Mouse (Mus musculus): ENCODE data around the gene Eps8l1. TPM values are rescaled to one million over a fixed set of nuclear protein-coding genes. Genes with fewer than 3 reads are reported as not detected.
A peak's percentile ranks its signal among the peaks of the same experiment; 100 is the strongest.
"Not testable (repeated sequence)": the region's sequence is repeated elsewhere in the genome, so short reads cannot be mapped to it uniquely, and the experiment has no call there.

Gene Eps8l1
- 14.1 and 15.5 TPM in 2 replicates for polyA plus RNA-seq (2015; fragmentation: Nextera tagmentation; extraction: Ambion mirVana)

DNA sequence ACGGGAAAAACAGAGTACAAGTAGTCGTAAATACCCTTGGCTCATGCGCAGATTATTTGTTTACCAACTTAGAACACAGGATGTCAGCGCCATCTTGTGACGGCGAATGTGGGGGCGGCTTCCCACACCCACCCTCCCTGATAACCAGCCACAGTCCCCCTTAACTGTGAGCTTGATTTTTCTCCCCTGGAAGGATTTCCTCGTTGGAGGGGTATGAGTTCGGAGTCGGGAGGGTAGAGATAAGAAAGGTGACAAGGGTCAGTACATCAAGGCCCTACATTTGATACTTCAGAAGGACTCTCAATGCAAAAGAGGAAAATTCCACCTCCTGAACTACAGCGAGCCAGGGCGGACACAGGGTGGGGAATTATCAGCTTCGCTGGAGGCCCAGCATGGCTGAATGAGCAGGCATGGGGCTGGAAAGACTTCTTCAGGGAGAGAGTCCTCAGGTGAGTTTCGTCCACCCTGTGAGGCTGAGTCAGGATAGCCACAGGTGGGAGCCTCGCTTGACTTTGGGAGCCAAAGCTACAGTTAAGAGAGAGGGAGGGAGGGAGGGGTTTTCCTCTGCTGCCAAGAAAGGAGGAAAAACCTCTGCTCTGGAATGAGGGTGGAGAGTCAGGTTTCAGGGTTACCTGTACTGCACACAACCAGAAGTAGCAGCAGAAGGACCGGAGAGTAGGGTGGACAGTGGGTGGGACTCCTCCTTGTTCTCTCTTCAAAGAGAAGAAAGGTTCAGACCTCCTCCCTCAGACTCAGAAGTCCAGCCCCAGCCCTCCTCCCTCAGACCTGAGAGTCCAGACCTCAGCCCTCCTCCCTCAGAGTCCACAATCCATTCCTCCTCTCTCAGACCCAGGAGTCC lies at the start of gene Eps8l1:
Eps8l1 (plus strand) TSS at position 99 of the 859 bp plus-strand sequence.
- Histone ChIP-seq H3K4me3 (peak within 1 kb of the TSS; percentile 28), H3K27me3 (no peaks in the 10 kb centered on the region), H3K4me2 (peak within 1 kb of the TSS; percentile 44), H3K27ac (peak within 1 kb of the TSS; percentile 83), H3K9ac (peak within 1 kb of the TSS; percentile 19; the same call in 1 of the 2 replicates), H3K36me3 (no peaks in the 10 kb centered on the region), H3K9me3 (no peaks in the 10 kb centered on the region), H3K4me1 (no peaks in the 10 kb centered on the region)
- ATAC-seq (ENCODE audit: borderline replicate concordance, extremely low read depth, low FRiP score, low TSS enrichment) = peak; percentile 47
- WGBS = 49% methylated on average over 14 of the region's 16 CpGs

- H3K9me3 ChIP-seq; H3K27me3 ChIP-seq; H3K4me3 ChIP-seq; H3K4me2 ChIP-seq; H3K4me1 ChIP-seq; ATAC-seq (ENCODE audit: borderline replicate concordance, extremely low read depth, low FRiP score, low TSS enrichment); H3K9ac ChIP-seq; H3K27ac ChIP-seq; H3K36me3 ChIP-seq: not testable (repeated sequence)
- 94% methylated on average over 15 of the region's 15 CpGs for whole genome bisulfite sequencing
Measured at GRCm38 (mm10) chr7:4412406-4412805, 48.1 kb upstream of the Eps8l1 start.

DNA sequence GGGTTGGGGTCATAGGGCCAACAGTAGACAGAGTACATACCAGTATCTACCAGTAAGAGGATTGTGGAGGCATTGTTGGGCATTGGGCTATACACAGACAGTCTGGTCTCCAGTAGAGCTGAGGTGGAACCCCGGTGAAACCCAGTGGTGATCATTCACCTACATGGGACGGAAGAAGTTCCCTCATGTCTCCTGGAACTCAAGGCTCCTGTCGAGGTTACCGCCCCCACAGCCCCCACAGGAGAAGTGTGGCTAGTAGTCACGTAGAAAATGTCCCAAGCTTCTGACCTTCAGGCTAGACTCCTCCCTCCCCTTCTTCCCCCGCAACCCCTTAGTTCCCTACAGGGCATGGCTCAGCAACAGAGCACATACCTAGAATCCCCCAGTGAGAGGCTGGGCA lies 40.8 kb upstream of the Eps8l1 start:
- H3K36me3 ChIP-seq = 0 out of 2 replicates have a peak, but pooled peaks cover 9% of the 10 kb centered on the region
- 0 out of 2 replicates have a peak, but pooled peaks have one; percentile 8 for ATAC-seq (ENCODE audit: borderline replicate concordance, extremely low read depth, low FRiP score, low TSS enrichment)
- WGBS = 72% methylated on average over 6 of the region's 6 CpGs
- no peak overlapping the region for H3K4me2 ChIP-seq
- H3K27ac ChIP-seq = no peak overlapping the region
- H3K9me3 ChIP-seq = no peaks in the 10 kb centered on the region
- H3K9ac ChIP-seq = no peak overlapping the region
- H3K27me3 ChIP-seq = no peaks in the 10 kb centered on the region
- no peak overlapping the region for H3K4me3 ChIP-seq
- no peaks in the 10 kb centered on the region for H3K4me1 ChIP-seq

DNA sequence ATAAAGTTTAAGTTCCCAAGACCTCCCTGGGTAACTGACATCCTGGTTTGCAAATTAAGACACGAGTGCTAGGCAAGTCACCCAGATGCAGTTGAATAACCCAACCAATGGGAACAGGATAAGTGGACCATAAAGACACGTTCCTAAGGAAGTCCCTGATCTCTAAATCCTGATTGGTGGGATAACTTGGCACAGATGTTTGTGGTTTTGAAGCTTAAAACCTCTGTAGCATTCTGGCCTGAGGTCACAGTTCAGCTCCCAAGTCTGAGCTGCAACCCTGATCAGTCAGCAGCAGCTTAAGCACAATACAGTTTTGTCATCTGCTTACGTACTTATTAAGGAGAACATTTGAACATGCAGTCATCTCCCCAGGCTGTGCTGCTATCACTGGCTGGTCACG lies 40.2 kb upstream of the Eps8l1 start:
- no peaks in the 10 kb centered on the region for H3K27me3 ChIP-seq
- H3K4me2 ChIP-seq = no peak overlapping the region
- no peak for ATAC-seq (ENCODE audit: borderline replicate concordance, extremely low read depth, low FRiP score, low TSS enrichment)
- H3K4me3 ChIP-seq = no peak overlapping the region
- 0 out of 2 replicates have a peak, but pooled peaks cover 9% of the 10 kb centered on the region for H3K36me3 ChIP-seq
- no peaks in the 10 kb centered on the region for H3K9me3 ChIP-seq
- no peak overlapping the region for H3K27ac ChIP-seq
- no peaks in the 10 kb centered on the region for H3K4me1 ChIP-seq
- 57% methylated on average over 4 of the region's 4 CpGs for WGBS
- H3K9ac ChIP-seq = no peak overlapping the region

- no peak overlapping the region for H3K9ac ChIP-seq
- WGBS = 68% methylated on average over 7 of the region's 7 CpGs
- H3K4me3 ChIP-seq = no peak overlapping the region
- H3K27ac ChIP-seq = no peak overlapping the region
- H3K36me3 ChIP-seq = peaks cover 59% of the 10 kb centered on the region
- H3K27me3 ChIP-seq = no peaks in the 10 kb centered on the region
- no peaks in the 10 kb centered on the region for H3K9me3 ChIP-seq
- H3K4me1 ChIP-seq = no peaks in the 10 kb centered on the region
- peak; percentile 84 for ATAC-seq (ENCODE audit: borderline replicate concordance, extremely low read depth, low FRiP score, low TSS enrichment)
- no peak overlapping the region for H3K4me2 ChIP-seq
Measured at GRCm38 (mm10) chr7:4427161-4427912, 33.1 kb upstream of the Eps8l1 start.

- no peak for ATAC-seq (ENCODE audit: borderline replicate concordance, extremely low read depth, low FRiP score, low TSS enrichment)
- Histone ChIP-seq H3K27ac (no peak overlapping the region), H3K36me3 (peaks cover 76% of the 10 kb centered on the region), H3K9ac (no peak overlapping the region), H3K9me3 (no peaks in the 10 kb centered on the region), H3K27me3 (no peaks in the 10 kb centered on the region), H3K4me1 (no peaks in the 10 kb centered on the region), H3K4me2 (no peak overlapping the region), H3K4me3 (no peak overlapping the region)
- whole genome bisulfite sequencing = 87% methylated on average over 9 of the region's 9 CpGs
Measured at GRCm38 (mm10) chr7:4430246-4430844, 30.1 kb upstream of the Eps8l1 start.

DNA sequence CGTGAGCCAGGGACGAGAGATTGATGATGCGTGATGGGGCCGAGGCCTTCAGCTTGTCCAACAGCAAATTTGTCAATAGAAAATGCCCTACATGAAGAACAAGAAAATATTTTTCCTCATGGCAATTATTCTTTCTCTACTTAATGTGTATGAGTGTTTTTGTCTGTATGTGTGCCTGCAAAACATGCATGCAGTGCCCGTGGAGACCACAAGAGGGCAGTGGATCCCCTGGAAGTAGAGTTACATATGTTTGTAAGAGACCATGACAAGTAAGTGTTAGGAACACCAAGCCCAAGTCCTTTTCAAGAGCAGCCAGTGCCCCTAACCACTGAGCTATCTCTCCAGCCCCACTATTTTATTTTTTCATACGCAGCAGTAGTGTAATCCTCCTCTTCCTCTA lies 28.9 kb upstream of the Eps8l1 start:
- no peaks in the 10 kb centered on the region for H3K27me3 ChIP-seq
- 80% methylated on average over 6 of the region's 6 CpGs for WGBS
- ATAC-seq (ENCODE audit: borderline replicate concordance, extremely low read depth, low FRiP score, low TSS enrichment) = no peak
- no peak overlapping the region for H3K9ac ChIP-seq
- H3K9me3 ChIP-seq = no peaks in the 10 kb centered on the region
- H3K27ac ChIP-seq = no peak overlapping the region
- peaks cover 76% of the 10 kb centered on the region for H3K36me3 ChIP-seq
- H3K4me3 ChIP-seq = no peak overlapping the region
- no peak overlapping the region for H3K4me2 ChIP-seq
- no peaks in the 10 kb centered on the region for H3K4me1 ChIP-seq

DNA sequence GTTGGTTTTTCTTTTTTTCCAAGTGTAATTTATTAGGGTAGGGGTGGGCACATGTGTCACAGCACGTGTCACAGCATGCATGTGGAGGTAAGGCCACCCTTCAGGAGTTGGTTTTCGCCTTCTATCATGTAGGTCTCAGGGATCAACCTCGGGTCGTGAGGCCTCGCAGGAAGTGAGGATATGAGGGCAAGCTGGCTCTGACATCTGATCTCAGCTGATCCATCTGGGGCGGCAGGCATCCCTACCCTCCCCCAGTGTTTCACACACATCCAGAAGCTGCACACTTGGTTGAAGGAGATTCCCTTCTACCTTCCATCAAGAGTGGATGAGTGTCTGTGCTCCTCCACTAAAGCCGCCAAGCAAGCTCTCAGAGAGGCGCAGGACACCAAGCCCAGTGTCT lies 28.4 kb upstream of the Eps8l1 start:
- H3K9ac ChIP-seq = no peak overlapping the region
- 83% methylated on average over 8 of the region's 8 CpGs for WGBS
- no peak overlapping the region for H3K4me3 ChIP-seq
- H3K36me3 ChIP-seq = peaks cover 75% of the 10 kb centered on the region
- ATAC-seq (ENCODE audit: borderline replicate concordance, extremely low read depth, low FRiP score, low TSS enrichment) = no peak
- H3K27ac ChIP-seq = no peak overlapping the region
- H3K4me2 ChIP-seq = no peak overlapping the region
- H3K27me3 ChIP-seq = no peaks in the 10 kb centered on the region
- no peaks in the 10 kb centered on the region for H3K4me1 ChIP-seq
- no peaks in the 10 kb centered on the region for H3K9me3 ChIP-seq

GRCm38 (mm10) chr7:4437721-4438120 lies 22.8 kb upstream of the Eps8l1 start:
- H3K4me3 ChIP-seq = no peak overlapping the region
- H3K27me3 ChIP-seq = no peaks in the 10 kb centered on the region
- no peaks in the 10 kb centered on the region for H3K9me3 ChIP-seq
- 89% methylated on average over 2 of the region's 2 CpGs for WGBS
- H3K36me3 ChIP-seq = peaks cover 67% of the 10 kb centered on the region
- ATAC-seq (ENCODE audit: borderline replicate concordance, extremely low read depth, low FRiP score, low TSS enrichment) = no peak
- H3K4me1 ChIP-seq = no peaks in the 10 kb centered on the region
- no peak overlapping the region for H3K4me2 ChIP-seq
- no peak overlapping the region for H3K9ac ChIP-seq
- no peak overlapping the region for H3K27ac ChIP-seq

- H3K4me1 ChIP-seq = peaks cover 10% of the 10 kb centered on the region
- H3K9ac ChIP-seq = no peak overlapping the region
- H3K27me3 ChIP-seq = no peaks in the 10 kb centered on the region
- H3K27ac ChIP-seq = no peak overlapping the region
- no peaks in the 10 kb centered on the region for H3K9me3 ChIP-seq
- H3K4me3 ChIP-seq = no peak overlapping the region
- 91% methylated on average over 10 of the region's 10 CpGs for WGBS
- H3K4me2 ChIP-seq = no peak overlapping the region
- peaks cover 58% of the 10 kb centered on the region for H3K36me3 ChIP-seq
- ATAC-seq (ENCODE audit: borderline replicate concordance, extremely low read depth, low FRiP score, low TSS enrichment) = no peak
Measured at GRCm38 (mm10) chr7:4440549-4440948, 19.9 kb upstream of the Eps8l1 start.

GRCm38 (mm10) chr7:4445216-4445791 lies 15.2 kb upstream of the Eps8l1 start, which contains the start of gene Rdh13:
TSS of gene Rdh13 (minus strand) at chr7:4445649.
- Histone ChIP-seq H3K9me3 (no peaks in the 10 kb centered on the region), H3K9ac (peak within 1 kb of the TSS; percentile 78), H3K4me3 (peak within 1 kb of the TSS; percentile 92), H3K27ac (peak within 1 kb of the TSS; percentile 84), H3K4me2 (peak within 1 kb of the TSS; percentile 67), H3K36me3 (peaks cover 33% of the 10 kb centered on the region), H3K27me3 (no peaks in the 10 kb centered on the region), H3K4me1 (peaks cover 17% of the 10 kb centered on the region)
- peak; percentile 96 for ATAC-seq (ENCODE audit: borderline replicate concordance, extremely low read depth, low FRiP score, low TSS enrichment)
- 0% methylated on average over 35 of the region's 35 CpGs for WGBS
